Mouse (Mus musculus) spleen, adult 2 months (tissue): ENCODE measurements around the gene Pcdh15.

Source experiments
- CTCF ChIP-seq: fragments of 200-500 bp; IDR thresholded peaks from 2 replicates; pipeline ENCODE4 v1.5.1; 2011; ENCODE audit warnings: mild to moderate bottlenecking, inconsistent platforms; ENCODE audit not compliant: insufficient read depth, insufficient read length, insufficient replicate concordance; ENCODE audit errors: extremely low read depth
- POLR2A ChIP-seq: fragments of 200-500 bp; IDR thresholded peaks from 2 replicates; pipeline ENCODE4 v1.6.1; 2011; ENCODE audit warnings: low read depth, low read length, inconsistent platforms

GRCm38 (mm10) chr10:73700519-73701286, 601.6 kb downstream of the Pcdh15 start:
- no peak for TF ChIP-seq CTCF
- no peak for TF ChIP-seq POLR2A
